ENCODE assay signal across 22 mouse cellular contexts in genomic region chr1:75136730-75137129, GRCm38 (mm10). TPM values are rescaled to one million over a fixed set of nuclear protein-coding genes. Genes with fewer than 3 reads are reported as not detected.
A peak's percentile ranks its signal among the peaks of the same experiment; 100 is the strongest.
DNase-seq lines count a peak whose midpoint lies in the region; ATAC-seq and TF ChIP-seq lines count a peak whose summit lies in the region.
"Had no signal": no experiment of that assay in that cellular context is flagged by ENCODE, and none has a peak within 500 bp of the region (broad histone marks: within the 10 kb centered on the region; RNA-seq: fewer than 3 reads in every experiment).

No protein-coding gene starts in this region.

- peaks cover 6% of the 10 kb centered on the region; the same call in 1 of the 2 replicates for H3K27me3 ChIP-seq in forebrain, embryonic 10.5 days (ENCODE audit: poor library complexity, severe bottlenecking)
- no peaks in the 10 kb centered on the region for H3K27me3 ChIP-seq in forebrain, postnatal 0 days (ENCODE audit: insufficient read depth, low read length)
- H3K27me3 ChIP-seq in lung, embryonic 14.5 days (ENCODE audit: insufficient read depth, low read length) = no peaks in the 10 kb centered on the region
- H3K27me3 ChIP-seq in liver, embryonic 16.5 days (ENCODE audit: control insufficient read depth, insufficient read depth, low read depth, low read length) = no peaks in the 10 kb centered on the region
- H3K27me3 ChIP-seq: CH12.LX; embryonic facial prominence, embryonic 15.5 days; heart, embryonic 15.5 days had no signal

- ATAC-seq in forebrain, postnatal 0 days = no peak
- ATAC-seq in lung, embryonic 14.5 days (ENCODE audit: insufficient read depth) = no peak
- peak; percentile 82 for ATAC-seq in erythroblast, adult 5-6 weeks (replicated peaks; ENCODE audit: low FRiP score, poor library complexity, severe bottlenecking)
- peak; percentile 87 for ATAC-seq in liver, embryonic 16.5 days (ENCODE audit: low read depth)
- no peak for ATAC-seq in CD4-positive, CD25-positive, alpha-beta regulatory T cell, adult 4 months

- H3K27ac ChIP-seq in forebrain, embryonic 10.5 days = 0 out of 2 replicates have a peak overlapping the region, but pooled peaks have one; percentile 26
- no peak overlapping the region for H3K27ac ChIP-seq in forebrain, postnatal 0 days (ENCODE audit: low read depth, low read length)
- H3K27ac ChIP-seq in lung, embryonic 14.5 days (ENCODE audit: low read depth) = 0 out of 2 replicates have a peak overlapping the region, but pooled peaks have one; percentile 12
- peak overlapping the region; percentile 95 for H3K27ac ChIP-seq in liver, embryonic 16.5 days (ENCODE audit: low read length)
- H3K27ac ChIP-seq: embryonic facial prominence, embryonic 15.5 days; heart, embryonic 15.5 days; hindbrain, embryonic 14.5 days had no signal

- H3K4me1 ChIP-seq in forebrain, embryonic 10.5 days = peaks cover 12% of the 10 kb centered on the region
- H3K4me1 ChIP-seq in forebrain, postnatal 0 days (ENCODE audit: insufficient read depth) = peaks cover 6% of the 10 kb centered on the region
- H3K4me1 ChIP-seq in lung, embryonic 14.5 days (ENCODE audit: insufficient read depth) = no peaks in the 10 kb centered on the region
- peaks cover 63% of the 10 kb centered on the region for H3K4me1 ChIP-seq in liver, embryonic 16.5 days (ENCODE audit: control insufficient read depth, low read depth, low read length)

- no peak overlapping the region for H3K4me2 ChIP-seq in forebrain, postnatal 0 days (ENCODE audit: low read depth)
- H3K4me2 ChIP-seq in lung, embryonic 14.5 days = no peak overlapping the region
- H3K4me2 ChIP-seq in liver, embryonic 16.5 days (ENCODE audit: low read depth, low read length) = peak overlapping the region; percentile 64
- H3K4me2 ChIP-seq: embryonic facial prominence, embryonic 15.5 days; heart, embryonic 15.5 days; hindbrain, embryonic 14.5 days had no signal

- WGBS in forebrain, embryonic 10.5 days = 79% methylated on average over 3 of the region's 3 CpGs
- 83% methylated on average over 3 of the region's 3 CpGs for WGBS in forebrain, postnatal 0 days
- 42% methylated on average over 3 of the region's 3 CpGs for WGBS in lung, embryonic 14.5 days
- 11% methylated on average over 3 of the region's 3 CpGs for WGBS in liver, embryonic 16.5 days (ENCODE audit: insufficient replicate concordance)

- no peak overlapping the region for H3K9ac ChIP-seq in forebrain, postnatal 0 days
- H3K9ac ChIP-seq in lung, embryonic 14.5 days = no peak overlapping the region
- peak overlapping the region; percentile 64 for H3K9ac ChIP-seq in liver, embryonic 16.5 days (ENCODE audit: low read depth, low read length)
- H3K9ac ChIP-seq: embryonic facial prominence, embryonic 15.5 days; heart, embryonic 15.5 days; hindbrain, embryonic 14.5 days had no signal

- H3K9me3 ChIP-seq in forebrain, embryonic 10.5 days = no peaks in the 10 kb centered on the region
- H3K9me3 ChIP-seq in forebrain, postnatal 0 days (ENCODE audit: low read length) = no peaks in the 10 kb centered on the region
- H3K9me3 ChIP-seq in lung, embryonic 14.5 days (ENCODE audit: low read depth, low read length) = no peaks in the 10 kb centered on the region
- no peaks in the 10 kb centered on the region for H3K9me3 ChIP-seq in liver, embryonic 16.5 days (replicated peaks; ENCODE audit: control insufficient read depth, low read length)
- H3K9me3 ChIP-seq: embryonic facial prominence, embryonic 15.5 days; heart, embryonic 15.5 days had no signal

- no peak for TF ChIP-seq CTCF in forebrain, postnatal 0 days (IDR thresholded peaks at IDR 0.05; ENCODE audit: low read depth)
- no peak for TF ChIP-seq CTCF in lung, embryonic 14.5 days (IDR thresholded peaks at IDR 0.05; ENCODE audit: low read depth)

- H3K4me3 ChIP-seq in forebrain, embryonic 10.5 days = no peak overlapping the region
- no peak overlapping the region for H3K4me3 ChIP-seq in forebrain, postnatal 0 days (ENCODE audit: low read depth, low read length)
- H3K4me3 ChIP-seq in lung, embryonic 14.5 days (ENCODE audit: low read depth, low read length) = no peak overlapping the region
- peak overlapping the region; percentile 36 for H3K4me3 ChIP-seq in liver, embryonic 16.5 days (ENCODE audit: low read depth, low read length)
- H3K4me3 ChIP-seq: embryonic facial prominence, embryonic 15.5 days; heart, embryonic 15.5 days had no signal

- peaks cover 48% of the 10 kb centered on the region for H3K36me3 ChIP-seq in forebrain, embryonic 10.5 days (replicated peaks)
- peaks cover 42% of the 10 kb centered on the region for H3K36me3 ChIP-seq in forebrain, postnatal 0 days (ENCODE audit: insufficient read depth)
- peaks cover 51% of the 10 kb centered on the region for H3K36me3 ChIP-seq in lung, embryonic 14.5 days (ENCODE audit: insufficient read depth)
- peaks cover 39% of the 10 kb centered on the region for H3K36me3 ChIP-seq in liver, embryonic 16.5 days (ENCODE audit: control insufficient read depth, insufficient read depth)

- DNase-seq in forebrain, embryonic 10.5 days (ENCODE audit: extremely low spot score, low spot score) = no peak
- no peak for DNase-seq in forebrain, postnatal 0 days
- no peak for DNase-seq in lung, embryonic 14.5 days
- no peak for DNase-seq in lung, postnatal 4 days
- DNase-seq in Muller cell, postnatal 12 days (ENCODE audit: inconsistent ontology term) = no peak
- DNase-seq: cerebellum, adult 11-12 months; gastrocnemius, postnatal 10 days; kidney, adult 2 months; kidney, postnatal 4 days; left cerebral cortex, postnatal 4 days; lung, adult 2 months; right cerebral cortex, postnatal 14 days; thymus, postnatal 4 days had no signal

RNA-seq across cellular contexts. Expression of gene Slc23a3, which starts 3.0 kb away (rescaled TPM):
- polyA plus RNA-seq in forebrain, embryonic 10.5 days (2016; fragmentation: Nextera tagmentation; extraction: Ambion mirVana) = not detected in 2 replicates
- total RNA-seq in forebrain, postnatal 0 days (2014; rRNA removed) = not detected in 2 replicates
- polyA plus RNA-seq in forebrain, postnatal 0 days (2015; fragmentation: Nextera tagmentation; extraction: Ambion mirVana) = not detected in 2 replicates
- 0.20 and 0.23 TPM in 2 replicates for polyA plus RNA-seq in lung, embryonic 14.5 days (2014; fragmentation: Nextera tagmentation; extraction: Ambion mirVana)
- 1.3 and 3.5 TPM in 2 replicates for total RNA-seq in erythroblast, adult 5-6 weeks (2015; ENCODE audit: low replicate concordance)
- total RNA-seq in erythroblast, adult 5-6 weeks (2017; ENCODE audit: low replicate concordance) = 0.28 and 0.60 TPM in 2 replicates
- polyA plus RNA-seq in liver, embryonic 16.5 days (2015; fragmentation: Nextera tagmentation; extraction: Ambion mirVana) = 2.5 and 2.6 TPM in 2 replicates
- polyA plus RNA-seq in CD4-positive, CD25-positive, alpha-beta regulatory T cell, adult 4 months (2017; shearing (Covaris generic)) = under 1 TPM in 1 of 2 experiments, not detected in 1; 0.20 TPM
- total RNA-seq: CH12.LX; gastrocnemius, postnatal 10 days; left cerebral cortex, postnatal 4 days; midbrain, postnatal 0 days had no signal
- polyA plus RNA-seq: hindbrain, embryonic 14.5 days; midbrain, postnatal 0 days; neural tube, embryonic 11.5 days had no signal

RNA-seq across cellular contexts. Expression of gene Cnppd1, which starts 5.8 kb away (rescaled TPM):
- polyA plus RNA-seq in forebrain, embryonic 10.5 days (2016; fragmentation: Nextera tagmentation; extraction: Ambion mirVana) = 41.0 and 43.6 TPM in 2 replicates
- 47.1 and 50.3 TPM in 2 replicates for total RNA-seq in forebrain, postnatal 0 days (2014; rRNA removed)
- 57.3 and 58.3 TPM in 2 replicates for polyA plus RNA-seq in forebrain, postnatal 0 days (2015; fragmentation: Nextera tagmentation; extraction: Ambion mirVana)
- 31.5 and 32.4 TPM in 2 replicates for polyA plus RNA-seq in lung, embryonic 14.5 days (2014; fragmentation: Nextera tagmentation; extraction: Ambion mirVana)
- total RNA-seq in erythroblast, adult 5-6 weeks (2015; ENCODE audit: low replicate concordance) = 41.6 and 42.7 TPM in 2 replicates
- total RNA-seq in erythroblast, adult 5-6 weeks (2017; ENCODE audit: low replicate concordance) = 135 and 169 TPM in 2 replicates
- 46.2 and 51.1 TPM in 2 replicates for polyA plus RNA-seq in liver, embryonic 16.5 days (2015; fragmentation: Nextera tagmentation; extraction: Ambion mirVana)
- 100 to 1,000 TPM; 125 to 195 TPM for polyA plus RNA-seq in CD4-positive, CD25-positive, alpha-beta regulatory T cell, adult 4 months (2017; shearing (Covaris generic))

RNA-seq across cellular contexts. Expression of gene Retreg2, which starts 5.8 kb away (rescaled TPM):
- polyA plus RNA-seq in forebrain, embryonic 10.5 days (2016; fragmentation: Nextera tagmentation; extraction: Ambion mirVana) = 42.0 and 42.7 TPM in 2 replicates
- 141 and 181 TPM in 2 replicates for total RNA-seq in forebrain, postnatal 0 days (2014; rRNA removed)
- 108 and 121 TPM in 2 replicates for polyA plus RNA-seq in forebrain, postnatal 0 days (2015; fragmentation: Nextera tagmentation; extraction: Ambion mirVana)
- 52.9 and 55.2 TPM in 2 replicates for polyA plus RNA-seq in lung, embryonic 14.5 days (2014; fragmentation: Nextera tagmentation; extraction: Ambion mirVana)
- 30.7 and 38.0 TPM in 2 replicates for total RNA-seq in erythroblast, adult 5-6 weeks (2015; ENCODE audit: low replicate concordance)
- 45.0 and 54.0 TPM in 2 replicates for total RNA-seq in erythroblast, adult 5-6 weeks (2017; ENCODE audit: low replicate concordance)
- 47.7 and 52.7 TPM in 2 replicates for polyA plus RNA-seq in liver, embryonic 16.5 days (2015; fragmentation: Nextera tagmentation; extraction: Ambion mirVana)
- polyA plus RNA-seq in CD4-positive, CD25-positive, alpha-beta regulatory T cell, adult 4 months (2017; shearing (Covaris generic)) = 10 to 100 TPM; 19.2 to 32.9 TPM

RNA-seq across cellular contexts. Expression of gene Nhej1, which starts 11.7 kb away (rescaled TPM):
- 12.2 and 12.4 TPM in 2 replicates for polyA plus RNA-seq in forebrain, embryonic 10.5 days (2016; fragmentation: Nextera tagmentation; extraction: Ambion mirVana)
- total RNA-seq in forebrain, postnatal 0 days (2014; rRNA removed) = 3.6 and 4.2 TPM in 2 replicates
- 3.9 and 4.9 TPM in 2 replicates for polyA plus RNA-seq in forebrain, postnatal 0 days (2015; fragmentation: Nextera tagmentation; extraction: Ambion mirVana)
- polyA plus RNA-seq in lung, embryonic 14.5 days (2014; fragmentation: Nextera tagmentation; extraction: Ambion mirVana) = 9.2 and 10.0 TPM in 2 replicates
- total RNA-seq in erythroblast, adult 5-6 weeks (2015; ENCODE audit: low replicate concordance) = 0.77 and 8.2 TPM in 2 replicates
- 4.0 and 10.0 TPM in 2 replicates for total RNA-seq in erythroblast, adult 5-6 weeks (2017; ENCODE audit: low replicate concordance)
- 5.6 and 6.0 TPM in 2 replicates for polyA plus RNA-seq in liver, embryonic 16.5 days (2015; fragmentation: Nextera tagmentation; extraction: Ambion mirVana)
- polyA plus RNA-seq in CD4-positive, CD25-positive, alpha-beta regulatory T cell, adult 4 months (2017; shearing (Covaris generic)) = 10 to 100 TPM in 1 of 2 experiments, 1 to 10 TPM in 1; 6.1 to 15.3 TPM

RNA-seq across cellular contexts. Expression of gene Zfand2b, which starts 31.7 kb away (rescaled TPM):
- polyA plus RNA-seq in forebrain, embryonic 10.5 days (2016; fragmentation: Nextera tagmentation; extraction: Ambion mirVana) = 26.8 and 29.0 TPM in 2 replicates
- 33.1 and 43.5 TPM in 2 replicates for total RNA-seq in forebrain, postnatal 0 days (2014; rRNA removed)
- 44.9 and 48.4 TPM in 2 replicates for polyA plus RNA-seq in forebrain, postnatal 0 days (2015; fragmentation: Nextera tagmentation; extraction: Ambion mirVana)
- polyA plus RNA-seq in lung, embryonic 14.5 days (2014; fragmentation: Nextera tagmentation; extraction: Ambion mirVana) = 32.6 and 32.9 TPM in 2 replicates
- total RNA-seq in erythroblast, adult 5-6 weeks (2015; ENCODE audit: low replicate concordance) = 15.9 and 28.2 TPM in 2 replicates
- 43.3 and 49.6 TPM in 2 replicates for total RNA-seq in erythroblast, adult 5-6 weeks (2017; ENCODE audit: low replicate concordance)
- polyA plus RNA-seq in liver, embryonic 16.5 days (2015; fragmentation: Nextera tagmentation; extraction: Ambion mirVana) = 41.0 and 41.1 TPM in 2 replicates
- polyA plus RNA-seq in CD4-positive, CD25-positive, alpha-beta regulatory T cell, adult 4 months (2017; shearing (Covaris generic)) = 10 to 100 TPM; 54.7 to 71.9 TPM

Comparison
In these comparisons a context has a peak if more than half of its experiments do, and no peak if none do; other contexts are left out.
1. ATAC-seq: peak in erythroblast, adult 5-6 weeks (single experiment) and liver, embryonic 16.5 days (single experiment); none in forebrain, postnatal 0 days (single experiment), lung, embryonic 14.5 days (single experiment) and CD4-positive, CD25-positive, alpha-beta regulatory T cell, adult 4 months (single experiment).